Mouse (Mus musculus) limb, embryonic 14.5 days (tissue): ENCODE results near the gene Dgka. TPM values are rescaled to one million over a fixed set of nuclear protein-coding genes. Genes with fewer than 3 reads are reported as not detected.
"Not testable (repeated sequence)": the region's sequence is repeated elsewhere in the genome, so short reads cannot be mapped to it uniquely, and the experiment has no call there.

Source experiments
- ATAC-seq: fragments of 200-750 bp; cut with Nextera tagmentation; 2 replicates; pipeline ENCODE4 v1.8.0; 2017; ENCODE audit warnings: low read depth, moderate number of reproducible peaks, moderate TSS enrichment; ENCODE audit not compliant: low FRiP score
- DNase-seq: peaks from one replicate; pipeline ENCODE4 v3.0.0-alpha.2; 2015; ENCODE audit warnings: low spot score
- H3K27ac ChIP-seq: fragments of 300-500 bp; sonication (generic); replicated peaks from 2 replicates; pipeline ENCODE4 v1.5.1; 2014; ENCODE audit warnings: low read depth, mild to moderate bottlenecking, low read length, moderate library complexity, mixed read lengths
- H3K27me3 ChIP-seq: fragments of 300-500 bp; sonication (generic); 2 replicates; pipeline ENCODE4 v1.6.1; 2014; ENCODE audit warnings: low read length, mixed read lengths; ENCODE audit not compliant: control insufficient read depth, insufficient read depth
- H3K36me3 ChIP-seq: fragments of 300-500 bp; sonication (generic); 2 replicates; pipeline ENCODE4 v1.6.1; 2014; ENCODE audit warnings: mild to moderate bottlenecking, low read length, moderate library complexity, mixed read lengths; ENCODE audit not compliant: control insufficient read depth, insufficient read depth
- H3K4me1 ChIP-seq: fragments of 300-500 bp; sonication (generic); 2 replicates; pipeline ENCODE4 v1.6.1; 2014; ENCODE audit warnings: antibody characterized with exemption, low read length, mixed read lengths; ENCODE audit not compliant: control insufficient read depth, insufficient read depth
- H3K4me2 ChIP-seq: fragments of 300-500 bp; sonication (generic); replicated peaks from 2 replicates; pipeline ENCODE4 v1.6.1; 2014; ENCODE audit warnings: low read depth, mild to moderate bottlenecking, low read length, moderate library complexity; ENCODE audit not compliant: severe bottlenecking
- H3K4me3 ChIP-seq: fragments of 300-500 bp; sonication (generic); replicated peaks from 2 replicates; pipeline ENCODE4 v1.5.1; 2014; ENCODE audit warnings: low read length
- H3K9ac ChIP-seq: fragments of 300-500 bp; sonication (generic); 2 replicates; pipeline ENCODE4 v1.6.1; 2014; ENCODE audit warnings: mild to moderate bottlenecking, low read depth, low read length, moderate library complexity; ENCODE audit not compliant: severe bottlenecking
- H3K9me3 ChIP-seq: fragments of 300-500 bp; sonication (generic); 2 replicates; pipeline ENCODE4 v1.6.1; 2016; ENCODE audit warnings: low read length; ENCODE audit not compliant: control insufficient read depth
- POLR2A ChIP-seq: fragments of 200-500 bp; IDR thresholded peaks from 2 replicates; pipeline ENCODE4 v1.8.0; 2012; ENCODE audit warnings: inconsistent platforms, mild to moderate bottlenecking, moderate library complexity, borderline replicate concordance; ENCODE audit not compliant: insufficient read depth, insufficient read length; ENCODE audit errors: extremely low read depth
- WGBS: fragments of 180-500 bp; shearing (Covaris S2); extraction: QIAGEN DNeasy Blood & Tissue Kit; methylation state at CpG from one replicate; pipeline ENCODE4 v1.1.7; 2014; 5-methylcytosine and 5-hydroxymethylcytosine counted together
- polyA plus RNA-seq, 2 experiments: library from polyadenylated mRNA; depleted of rRNA in 1 of 2; stranded (reverse) in 1 of 2; unstranded in 1 of 2; fragments of >200 nt; fragmentation: Nextera tagmentation in 1 of 2; extraction: Ambion mirVana in 1 of 2; gene quantifications; 2 replicates each; pipeline versions ENCODE4 v1.2.1 to v1.2.3; 2012 to 2014

Gene Dgka
- polyA plus RNA-seq, 2 experiments = 19.9 to 26.6 TPM

- H3K4me2 ChIP-seq = no peak overlapping the region
- peaks cover 14% of the 10 kb centered on the region; the same call in 1 of the 2 replicates for H3K36me3 ChIP-seq
- ATAC-seq = no peak
- peak; percentile 82 for DNase-seq
- H3K9ac ChIP-seq = no peak overlapping the region
- H3K27me3 ChIP-seq = no peaks in the 10 kb centered on the region
- H3K9me3 ChIP-seq = no peaks in the 10 kb centered on the region
- no peak overlapping the region for H3K4me3 ChIP-seq
- no peak overlapping the region for H3K27ac ChIP-seq
- H3K4me1 ChIP-seq = no peaks in the 10 kb centered on the region
- no peak for TF ChIP-seq POLR2A
- WGBS = 19% methylated on average over 10 of the region's 10 CpGs
Measured at GRCm38 (mm10) chr10:128731002-128731433, 13.6 kb downstream of the Dgka start.

DNA sequence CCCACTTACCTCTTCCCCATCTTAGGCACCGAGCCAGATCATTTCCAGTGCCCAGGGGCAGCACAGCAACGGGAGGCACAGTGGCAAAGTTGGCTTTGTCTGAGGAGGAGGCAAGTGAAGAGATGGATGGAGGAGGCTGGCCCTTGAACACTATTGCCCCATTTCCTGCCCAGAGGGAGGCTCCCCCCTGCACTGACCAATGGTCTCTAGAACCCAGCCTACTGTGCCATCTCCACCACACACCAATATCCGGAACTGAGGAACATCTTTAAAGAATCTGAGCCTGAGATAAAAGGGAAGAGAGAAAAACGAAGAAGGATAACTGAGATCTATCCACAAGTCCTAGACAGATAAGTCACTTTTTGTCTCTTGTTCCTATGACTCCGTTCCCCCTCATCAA is 16.6 kb downstream of the Dgka start:
- WGBS = 79% methylated on average over 5 of the region's 5 CpGs
- H3K4me3 ChIP-seq = no peak overlapping the region
- no peak overlapping the region for H3K27ac ChIP-seq
- ATAC-seq = no peak
- no peaks in the 10 kb centered on the region for H3K9me3 ChIP-seq
- TF ChIP-seq POLR2A = no peak
- DNase-seq = no peak
- H3K4me1 ChIP-seq = no peaks in the 10 kb centered on the region
- H3K36me3 ChIP-seq = peaks cover 4% of the 10 kb centered on the region; the same call in 1 of the 2 replicates
- no peak overlapping the region for H3K4me2 ChIP-seq
- no peak overlapping the region for H3K9ac ChIP-seq
- no peaks in the 10 kb centered on the region for H3K27me3 ChIP-seq

GRCm38 (mm10) chr10:128725466-128725865 is 19.2 kb downstream of the Dgka start:
- not testable (repeated sequence) for H3K36me3 ChIP-seq, H3K9me3 ChIP-seq, ATAC-seq, H3K27ac ChIP-seq, H3K4me1 ChIP-seq, DNase-seq, H3K4me2 ChIP-seq, H3K9ac ChIP-seq, H3K27me3 ChIP-seq, H3K4me3 ChIP-seq
- 75% methylated on average over 3 of the region's 4 CpGs for WGBS

DNA sequence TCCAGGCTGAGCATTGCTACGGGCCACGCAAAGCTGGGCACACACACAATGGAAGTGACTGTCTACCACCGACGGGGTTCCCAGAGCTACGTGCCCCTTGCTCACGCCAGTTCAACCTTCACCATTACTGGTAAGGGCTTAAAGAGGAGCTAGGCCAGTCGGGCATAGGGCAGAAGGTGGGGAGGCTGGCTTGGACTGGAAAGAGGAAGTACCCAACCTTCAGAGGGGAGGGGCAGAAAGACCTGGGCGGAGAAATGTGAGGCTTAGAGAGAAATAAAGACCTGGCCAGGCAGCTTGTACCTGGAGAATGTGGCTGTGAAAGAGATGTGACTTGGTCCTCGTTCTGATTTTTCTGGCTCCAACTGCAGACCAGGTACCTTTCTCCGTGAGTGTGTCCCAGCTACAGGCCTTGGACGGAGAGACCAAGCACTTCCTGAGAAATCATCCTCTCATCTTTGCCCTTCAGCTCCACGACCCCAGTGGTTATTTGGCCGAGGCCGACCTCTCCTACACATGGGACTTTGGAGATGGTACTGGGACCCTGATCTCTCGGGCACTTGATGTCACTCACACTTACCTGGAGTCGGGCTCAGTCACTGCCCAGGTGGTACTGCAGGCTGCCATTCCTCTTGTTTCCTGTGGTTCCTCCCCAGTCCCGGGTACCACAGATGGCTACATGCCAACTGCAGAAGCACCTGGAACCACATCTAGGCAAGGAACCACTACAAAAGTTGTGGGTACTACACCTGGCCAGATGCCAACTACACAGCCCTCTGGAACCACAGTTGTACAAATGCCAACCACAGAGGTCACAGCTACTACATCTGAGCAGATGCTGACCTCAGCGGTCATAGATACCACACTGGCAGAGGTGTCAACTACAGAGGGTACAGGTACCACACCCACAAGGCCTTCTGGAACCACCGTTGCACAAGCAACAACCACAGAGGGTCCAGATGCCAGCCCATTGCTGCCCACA is 28.8 kb downstream of the Dgka start:
- TF ChIP-seq POLR2A = no peak
- WGBS = 89% methylated on average over 19 of the region's 19 CpGs

GRCm38 (mm10) chr10:128711318-128711717 is 33.3 kb downstream of the Dgka start:
- not testable (repeated sequence) for H3K4me1 ChIP-seq, H3K36me3 ChIP-seq, H3K4me3 ChIP-seq, DNase-seq, H3K4me2 ChIP-seq, H3K27ac ChIP-seq, ATAC-seq, H3K9ac ChIP-seq, H3K27me3 ChIP-seq, H3K9me3 ChIP-seq
- 93% methylated on average over 7 of the region's 7 CpGs for WGBS

More for the DNA sequence above, 28.8 kb downstream of the Dgka start:
- H3K4me1 ChIP-seq = no peaks in the 10 kb centered on the region
- ATAC-seq (no peak), DNase-seq (no peak)
- no peaks in the 10 kb centered on the region for H3K36me3 ChIP-seq
- H3K9me3 ChIP-seq = no peaks in the 10 kb centered on the region
- no peak overlapping the region for H3K9ac ChIP-seq
- H3K4me3 ChIP-seq = no peak overlapping the region
- no peak overlapping the region for H3K27ac ChIP-seq
- H3K4me2 ChIP-seq = no peak overlapping the region
- H3K27me3 ChIP-seq = no peaks in the 10 kb centered on the region
